Mouse (Mus musculus) adrenal gland, postnatal 14 days (tissue): ENCODE measurements at regions not wholly inside any gene's neighbourhood (a gene's known extent, or its start where the extent isn't known, plus 50 kb on each side); places are given as distances from the start of the nearest gene placed in this dataset.

ENCODE experiments used
- DNase-seq: peaks from one replicate; pipeline ENCODE4 v3.0.0; 2021; ENCODE audit warnings: mixed read lengths

DNA sequence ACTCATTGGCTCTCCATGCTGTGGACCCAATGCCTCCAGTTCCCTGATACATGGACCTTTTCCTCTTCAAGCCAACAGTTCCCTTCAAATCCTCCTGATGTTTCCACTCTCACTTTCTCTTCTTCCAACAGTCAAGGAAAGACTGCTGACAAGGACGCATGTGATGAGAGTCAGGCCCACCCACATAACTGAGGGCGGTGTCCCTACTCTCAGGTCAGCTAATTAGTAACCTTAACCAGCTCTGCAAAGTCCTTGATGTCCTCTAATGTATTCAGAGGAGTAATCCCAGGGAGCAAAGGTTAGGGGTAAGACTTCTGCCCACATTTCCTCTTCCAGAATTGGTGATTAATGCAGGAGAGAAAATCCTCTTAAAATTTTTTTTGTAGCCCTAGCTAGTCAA lies 139.7 kb downstream of the Ackr3 start:
- no peak for DNase-seq

DNA sequence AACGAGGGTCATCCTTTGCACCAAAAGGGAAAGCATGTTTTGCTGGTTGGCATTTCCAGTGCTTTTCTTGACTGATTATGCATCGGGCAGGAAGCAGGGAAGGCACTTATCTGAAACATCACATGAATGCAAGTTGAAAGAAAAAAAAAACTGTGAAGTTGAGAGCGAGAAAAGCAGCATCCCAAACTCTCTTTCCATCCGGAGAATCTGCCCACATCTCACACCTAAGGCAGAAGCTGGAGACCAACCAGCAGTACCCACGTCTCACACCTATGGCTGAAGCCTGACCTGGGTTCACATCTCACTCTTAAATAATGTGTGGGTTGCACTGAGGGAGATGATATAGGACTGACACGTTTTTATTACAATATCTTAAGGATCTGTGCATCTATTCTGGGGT lies 143.3 kb downstream of the Ackr3 start:
- no peak for DNase-seq

DNA sequence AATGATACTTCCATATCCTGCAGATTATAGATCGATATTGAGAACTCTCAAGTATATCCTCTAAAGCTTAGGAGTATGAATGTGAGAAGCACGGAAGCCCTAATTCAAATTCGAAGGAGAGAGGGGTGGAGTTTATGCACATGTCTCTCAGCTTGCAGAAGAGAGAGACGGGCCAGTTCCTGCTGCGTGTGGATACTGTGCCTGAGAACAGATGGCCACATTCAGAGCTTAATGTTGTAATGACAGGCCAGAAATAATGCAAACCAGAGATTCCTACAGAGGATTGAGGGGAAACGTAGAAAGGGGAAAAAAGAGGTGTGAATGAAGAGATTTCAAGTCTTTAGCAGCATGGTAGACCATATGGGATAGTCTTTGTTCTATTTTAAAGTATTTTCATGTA lies 145.8 kb downstream of the Ackr3 start:
- no peak for DNase-seq

DNA sequence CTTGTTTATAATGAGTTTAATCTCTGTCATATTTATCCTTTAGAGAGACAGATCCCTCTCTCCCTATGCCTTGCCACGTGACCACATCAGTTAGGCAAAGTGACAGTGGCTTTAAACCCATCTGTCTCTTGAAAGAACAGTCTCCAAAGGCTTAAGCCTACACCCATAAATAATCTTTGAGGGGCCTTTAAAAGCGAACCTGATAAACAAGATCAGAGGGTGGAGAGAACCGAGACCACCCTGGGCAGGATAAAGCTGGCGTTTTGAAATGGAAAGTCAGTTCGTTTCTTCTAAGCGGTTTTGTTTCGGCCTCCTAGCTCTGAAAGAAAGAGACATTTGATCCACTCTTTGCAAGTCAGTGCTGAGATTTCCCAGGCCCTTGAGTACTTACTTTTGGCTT lies 149.5 kb downstream of the Ackr3 start:
- no peak for DNase-seq

DNA sequence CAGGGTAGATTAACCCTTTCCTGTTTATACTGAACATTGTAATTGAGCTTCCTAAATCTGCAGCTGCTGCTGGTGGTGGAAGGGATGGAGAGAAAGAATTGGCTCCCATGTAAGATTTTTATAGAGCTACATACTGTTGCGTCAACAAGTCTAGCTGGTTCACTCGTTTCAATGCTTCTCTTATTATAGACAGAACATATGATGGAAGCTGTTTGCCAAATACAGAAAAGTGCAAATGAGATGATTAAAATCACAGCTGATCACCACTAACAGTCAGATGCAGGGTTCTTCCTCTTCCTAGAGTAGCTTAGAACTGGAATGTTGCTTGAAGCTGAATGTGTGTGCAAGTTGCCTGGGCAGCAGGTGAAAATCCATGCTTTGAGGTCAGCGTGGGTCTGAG lies 152.8 kb downstream of the Ackr3 start:
- DNase-seq, result no peak

DNA sequence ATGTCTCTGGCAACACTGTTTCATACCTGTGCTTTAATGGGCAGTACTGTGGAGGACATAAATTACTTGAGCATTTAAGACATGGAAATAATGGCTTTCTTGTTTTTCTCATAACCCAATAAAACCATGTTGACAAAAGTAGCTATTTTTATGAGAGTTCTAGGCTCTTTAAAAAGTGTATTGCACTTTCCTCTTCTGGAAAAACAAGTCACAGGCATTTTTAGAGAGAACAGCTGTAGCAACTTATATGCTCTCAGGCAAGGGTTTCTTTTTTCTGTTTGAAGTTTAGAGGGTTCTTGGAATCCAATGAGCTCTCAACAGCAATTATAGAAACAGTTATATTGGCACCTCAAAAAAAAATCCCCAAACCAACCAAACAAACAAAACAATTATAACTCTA lies 153.6 kb downstream of the Ackr3 start:
- no peak for DNase-seq

DNA sequence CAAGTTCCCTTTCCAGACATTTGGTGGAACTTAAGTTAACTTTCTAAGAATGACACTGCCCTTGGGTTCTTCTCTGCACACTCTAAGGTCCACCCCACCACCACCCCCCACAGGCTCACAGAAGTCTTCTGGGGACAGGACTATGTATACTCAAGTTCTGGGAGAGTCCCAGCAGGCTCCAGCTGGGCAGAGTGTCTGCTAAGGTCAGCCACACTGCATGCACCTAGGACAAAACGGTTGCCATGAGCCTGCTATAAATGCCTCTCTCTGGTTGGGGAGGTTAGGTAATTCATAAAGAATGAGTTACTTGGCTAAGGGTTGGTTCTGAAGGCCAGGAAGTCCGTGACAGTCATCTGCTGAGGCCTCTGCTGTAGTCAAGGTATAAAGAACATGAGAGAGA lies 155.2 kb downstream of the Ackr3 start:
- no peak for DNase-seq

DNA sequence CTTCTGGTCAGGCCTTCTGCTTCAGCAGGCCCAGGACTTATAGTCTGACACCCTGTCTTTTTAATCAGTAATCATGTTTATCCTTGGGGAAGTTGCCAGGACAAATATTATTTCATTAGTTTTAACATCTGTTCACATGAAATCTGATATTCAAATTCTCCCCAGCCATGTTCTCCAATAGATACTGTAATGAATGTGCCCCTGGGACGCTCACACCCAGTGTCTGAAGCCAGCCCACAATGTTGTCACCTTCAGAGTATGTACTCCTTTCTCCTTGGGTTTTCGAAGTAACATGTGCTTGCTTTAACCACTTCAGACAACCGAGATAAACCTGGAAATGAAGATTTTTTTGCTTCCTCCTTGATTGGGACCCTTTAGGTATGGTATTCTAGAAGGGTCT lies 156.3 kb downstream of the Ackr3 start:
- DNase-seq, result no peak

DNA sequence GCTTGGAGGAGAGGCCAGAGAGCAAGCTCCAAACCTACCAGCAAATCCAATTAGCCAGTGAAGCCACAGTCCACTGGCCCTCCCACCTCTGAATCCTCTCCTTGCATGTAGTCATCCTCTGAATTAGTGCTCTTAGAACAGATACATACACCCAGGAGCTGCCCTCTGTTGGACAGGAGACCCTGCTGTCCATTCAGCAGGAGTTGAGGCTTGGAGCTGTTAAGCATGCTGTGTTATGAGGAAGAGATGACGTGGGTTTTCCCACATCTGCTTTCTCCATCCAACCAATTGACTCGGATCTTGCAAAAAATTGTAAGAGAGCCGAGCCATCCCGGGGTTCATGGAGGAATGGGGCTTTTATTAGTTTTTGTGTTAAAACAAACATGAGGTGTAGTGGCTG lies 160.7 kb downstream of the Ackr3 start:
- DNase-seq, result no peak

DNA sequence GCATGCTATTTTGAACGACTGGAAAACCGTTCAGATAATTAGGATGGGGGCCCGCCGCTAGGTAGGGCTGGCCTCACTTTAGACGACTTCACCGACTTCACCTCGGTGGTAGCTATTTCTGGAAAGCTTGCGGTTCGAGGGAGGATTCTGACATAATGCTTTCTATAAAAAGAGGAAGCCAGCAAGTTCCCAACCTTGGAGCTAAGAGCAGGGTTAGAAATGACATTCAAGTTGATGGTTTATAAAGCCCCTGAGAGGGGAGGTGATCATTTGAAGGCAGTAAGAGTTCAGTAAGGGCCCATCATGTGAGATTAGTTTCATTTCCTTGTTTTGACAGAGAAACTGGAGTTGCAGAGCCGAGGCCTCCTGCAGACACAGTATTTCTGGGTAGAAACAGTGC lies 164.8 kb downstream of the Ackr3 start:
- no peak for DNase-seq

DNA sequence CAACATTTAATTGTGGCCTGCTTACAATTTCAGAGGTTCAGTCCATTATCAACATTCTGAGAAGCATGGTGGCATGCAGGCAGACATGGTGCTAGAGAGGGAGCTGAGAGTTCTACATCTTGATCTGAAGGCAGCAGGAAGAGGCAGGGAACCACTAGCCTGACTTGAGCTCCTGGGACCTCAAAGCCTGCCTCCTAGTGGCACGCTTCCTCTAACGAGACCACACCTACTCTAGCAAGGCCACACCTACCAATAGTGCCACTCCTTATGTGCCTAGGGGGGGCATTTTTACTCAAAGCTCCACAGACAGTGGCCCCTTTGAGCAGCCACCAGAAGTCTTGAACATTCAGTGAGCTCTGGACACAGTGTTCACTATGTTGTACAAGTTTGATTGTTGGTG lies 165.5 kb downstream of the Ackr3 start:
- DNase-seq, result peak; percentile 25

DNA sequence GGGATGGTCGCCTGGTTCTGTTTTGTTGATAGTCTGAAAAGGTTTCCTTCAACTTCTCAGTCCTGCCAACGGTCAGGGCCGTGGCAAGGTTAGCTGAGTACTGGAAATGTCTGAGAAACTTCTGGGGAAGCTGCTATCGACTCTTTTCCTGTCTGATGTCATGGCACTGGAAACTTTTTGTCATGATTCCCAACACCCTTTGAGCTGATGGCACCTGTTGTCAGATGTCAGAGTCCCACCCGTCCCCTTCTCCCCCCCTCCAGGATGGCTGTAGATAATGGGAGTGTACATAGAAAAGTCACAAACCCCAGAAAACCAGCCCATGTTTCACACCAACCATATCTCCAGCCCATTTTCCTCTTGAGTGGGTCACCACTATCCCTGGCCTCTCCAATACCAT lies 167.0 kb downstream of the Ackr3 start:
- no peak for DNase-seq

DNA sequence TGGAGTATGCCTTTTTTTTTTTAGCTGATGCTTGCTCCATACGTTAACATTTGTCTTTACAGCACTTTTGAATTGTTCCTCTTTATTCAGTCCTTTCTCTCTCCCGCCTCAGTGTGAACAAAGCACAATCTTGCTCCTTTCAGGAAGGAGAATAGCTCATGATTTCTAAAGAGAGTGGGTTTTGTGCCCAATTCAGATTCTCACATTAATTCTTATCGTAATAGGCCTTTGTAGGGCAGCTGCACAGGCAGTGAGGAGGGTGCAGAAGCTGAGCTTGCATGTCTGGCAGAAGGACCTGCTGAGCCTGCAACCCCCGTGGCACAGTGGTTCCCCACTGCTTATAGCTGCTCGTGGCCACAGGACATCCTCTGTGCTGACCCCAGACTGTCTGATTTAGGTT lies 169.2 kb downstream of the Ackr3 start:
- no peak for DNase-seq

DNA sequence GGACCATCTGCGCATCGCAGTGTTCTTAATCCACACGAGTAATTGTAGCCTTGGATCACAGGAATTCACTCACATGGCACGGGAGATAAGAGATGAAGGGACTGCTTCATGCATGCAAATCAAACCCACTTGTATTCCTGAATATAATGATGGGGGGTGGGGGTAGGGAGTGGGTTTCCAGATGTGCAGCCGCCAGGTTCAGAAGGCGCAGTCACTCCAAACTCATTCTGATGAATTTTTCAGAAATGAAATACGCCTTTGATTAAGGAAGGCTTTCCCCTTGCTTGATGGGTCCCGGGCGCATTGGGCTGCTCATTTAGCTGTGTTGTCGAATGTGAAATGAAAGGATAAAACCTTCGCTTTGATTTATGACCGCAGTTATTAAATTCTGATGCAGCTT lies 170.7 kb downstream of the Ackr3 start:
- no peak for DNase-seq

DNA sequence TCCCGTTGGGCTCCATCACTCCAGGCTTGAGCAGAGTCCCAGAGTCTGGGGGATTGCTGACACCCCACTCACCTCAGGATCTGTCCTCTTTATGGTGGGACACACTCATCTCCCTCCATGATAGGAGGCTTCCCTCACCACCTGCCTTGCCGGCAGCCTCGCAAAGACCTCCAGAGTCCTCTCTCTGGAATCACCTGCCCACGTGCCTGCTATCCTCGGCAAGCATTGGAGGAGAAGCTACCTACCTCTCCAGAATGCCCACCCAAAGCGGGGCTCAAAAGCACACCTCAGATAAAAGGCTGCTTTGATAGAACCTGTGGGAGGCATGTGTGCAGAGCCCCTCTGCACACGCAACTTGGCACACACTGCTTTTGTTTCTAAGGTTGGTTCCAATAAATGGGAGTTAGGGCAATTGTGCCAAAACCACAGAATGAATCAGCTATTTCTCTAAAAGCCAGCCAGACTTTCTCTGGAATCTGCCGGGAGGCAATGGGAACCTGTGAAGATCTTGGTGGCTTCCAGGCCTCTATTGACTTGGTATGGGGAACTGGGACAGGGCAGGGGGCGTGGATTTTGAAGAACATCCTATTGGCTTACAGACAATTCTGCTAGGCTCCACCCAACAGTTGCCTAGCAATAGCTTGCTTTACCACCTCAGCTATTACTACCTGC lies 176.4 kb downstream of the Ackr3 start:
- no peak for DNase-seq

DNA sequence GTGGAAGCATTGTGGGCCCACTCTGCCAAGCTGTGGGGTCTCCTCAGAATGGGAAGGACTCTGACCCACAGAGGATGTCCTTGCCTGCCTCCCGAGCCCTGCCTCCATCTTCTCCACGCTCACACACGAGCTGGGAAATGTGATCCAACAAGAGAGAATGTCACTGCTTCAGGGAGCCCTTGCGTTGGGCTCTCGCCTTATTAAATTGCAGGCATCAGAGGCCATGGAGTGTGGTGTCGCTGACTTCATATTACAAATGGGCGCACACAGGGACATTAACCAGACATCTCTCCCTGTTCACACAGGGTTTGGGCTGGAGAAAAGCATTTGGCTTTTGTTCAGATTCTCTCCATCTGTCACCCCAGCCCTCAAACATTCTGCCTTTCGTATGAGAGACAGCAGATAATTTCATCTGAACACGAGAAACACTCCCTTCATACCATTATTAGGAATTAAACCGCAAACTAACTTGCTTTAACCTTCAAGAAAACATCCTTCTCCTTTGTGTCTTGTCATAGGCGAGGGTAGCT lies 179.2 kb downstream of the Ackr3 start:
- no peak for DNase-seq

DNA sequence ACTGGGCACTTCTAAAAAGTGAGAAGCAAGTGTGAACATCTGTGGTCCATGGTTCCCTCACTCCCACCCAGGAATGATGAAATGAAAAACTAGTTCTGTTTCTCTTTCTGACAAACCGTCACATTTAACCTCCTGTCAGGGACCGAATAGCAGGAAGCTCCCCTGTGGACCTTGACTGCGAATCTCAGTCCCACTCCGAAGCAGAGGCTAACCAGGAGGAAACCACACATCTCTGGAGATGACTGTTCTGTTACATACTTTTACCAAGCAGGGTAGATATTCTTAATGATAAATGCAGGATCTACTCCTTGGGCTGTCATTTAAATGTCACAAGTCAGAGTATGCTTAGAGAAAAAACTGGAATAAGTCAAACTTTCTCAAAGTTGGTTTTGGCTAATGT lies 181.2 kb downstream of the Ackr3 start:
- DNase-seq, result no peak

DNA sequence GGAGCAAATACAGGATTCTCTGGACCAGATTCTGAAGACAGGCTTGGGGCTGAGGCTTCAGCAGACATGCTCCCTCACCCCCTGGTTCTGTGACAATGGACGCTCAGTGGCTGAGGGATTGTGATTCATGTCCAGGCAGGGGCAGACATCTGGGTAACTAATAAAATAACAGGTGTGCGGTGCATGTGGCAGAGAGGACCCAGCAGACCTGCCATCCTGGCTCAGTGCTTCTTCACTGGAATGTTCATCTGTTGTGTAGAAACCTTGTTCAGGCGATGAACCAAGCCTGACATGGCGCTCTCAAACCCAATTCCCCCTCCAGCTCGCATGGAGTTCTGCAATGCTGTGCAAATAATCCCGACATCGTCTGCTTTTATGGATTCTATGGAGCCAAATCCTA lies 183.0 kb downstream of the Ackr3 start:
- DNase-seq, result no peak

DNA sequence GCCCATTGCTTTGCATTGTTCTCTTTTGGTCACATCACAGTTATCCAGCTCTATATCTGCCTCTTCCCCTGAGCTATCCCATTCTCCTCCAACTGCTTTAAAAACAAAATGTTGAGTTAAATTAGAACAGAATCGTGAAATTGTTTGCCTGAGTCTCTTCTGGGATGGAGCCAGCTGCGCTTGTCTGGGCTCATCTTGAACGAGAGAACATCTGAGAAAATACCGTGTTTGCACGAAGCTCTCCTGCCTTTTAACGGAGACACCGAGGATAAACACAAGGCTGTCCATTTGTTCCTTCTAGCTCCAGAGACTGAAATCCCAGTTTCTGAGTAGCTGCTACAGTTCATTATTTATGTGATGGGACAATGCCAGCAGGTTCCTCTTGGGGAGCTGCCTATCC lies 186.6 kb downstream of the Ackr3 start:
- DNase-seq, result no peak

DNA sequence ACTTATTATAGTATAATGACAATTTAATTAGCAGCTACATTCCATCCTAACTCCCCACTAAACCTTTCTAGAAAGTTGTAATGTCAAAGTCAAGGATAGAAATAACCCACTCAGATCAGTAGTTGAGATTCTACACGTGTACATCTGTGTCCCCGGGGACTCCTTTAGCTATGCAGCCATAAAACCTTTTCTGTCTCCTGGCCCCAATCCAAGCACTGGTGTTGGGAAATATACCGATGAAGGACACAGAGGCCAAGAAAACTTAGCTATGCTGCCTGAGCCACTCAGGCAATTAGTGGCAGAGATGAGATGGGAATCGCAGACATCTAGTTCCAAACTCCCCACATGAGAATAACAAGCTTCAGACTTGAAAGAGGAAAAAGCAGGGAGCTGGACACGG lies 190.1 kb downstream of the Ackr3 start:
- peak; percentile 72 for DNase-seq

DNA sequence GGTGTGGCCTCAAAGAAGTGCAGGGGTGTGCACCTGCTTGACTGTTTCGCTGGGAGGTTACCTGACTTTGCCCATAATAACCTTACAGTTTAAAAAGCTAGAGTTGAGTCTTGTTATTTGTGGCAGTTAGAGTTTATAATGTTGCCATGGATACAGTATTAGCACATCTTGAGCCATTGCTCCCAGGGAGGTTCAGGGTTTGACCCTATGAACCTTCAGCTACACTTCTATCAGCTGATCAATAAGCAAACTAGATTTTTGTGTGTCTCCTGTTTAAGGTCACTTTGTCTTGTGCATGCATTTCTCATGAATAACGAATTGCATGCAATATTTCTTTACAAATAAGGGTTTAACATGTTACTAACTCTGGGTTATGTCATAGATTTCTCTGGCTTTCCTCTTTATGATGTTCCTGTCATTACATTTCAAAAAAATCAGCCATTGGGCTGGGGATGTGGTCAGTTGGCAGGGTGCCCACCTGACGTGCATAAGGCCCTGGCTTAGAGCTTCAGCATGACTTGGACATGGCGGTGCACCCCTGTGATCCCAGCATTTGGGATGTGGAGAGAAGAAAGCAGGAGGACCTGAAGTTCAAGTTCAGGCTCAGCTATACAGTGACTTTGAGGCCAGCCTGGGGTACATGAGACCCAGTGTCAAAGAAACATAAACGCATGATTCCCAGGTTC lies 191.7 kb downstream of the Ackr3 start:
- no peak for DNase-seq

DNA sequence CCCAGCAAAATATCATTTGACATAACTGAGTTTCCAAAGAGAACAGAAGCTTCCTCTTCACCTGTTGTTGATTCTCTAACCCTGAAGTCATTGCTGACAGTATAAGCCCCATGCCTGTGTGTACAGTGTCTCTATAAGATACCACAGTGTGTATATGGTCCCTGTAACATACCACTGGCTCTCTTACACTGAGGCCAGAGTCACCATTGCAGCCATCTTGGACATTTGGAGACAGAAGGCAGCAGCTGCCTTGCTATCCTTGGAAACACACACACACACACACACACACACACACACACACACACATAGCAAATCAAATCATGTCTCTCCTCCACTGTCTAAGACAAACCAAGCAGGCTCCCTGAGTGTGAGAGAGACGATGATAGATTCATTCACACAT lies 192.9 kb downstream of the Ackr3 start:
- no peak for DNase-seq

DNA sequence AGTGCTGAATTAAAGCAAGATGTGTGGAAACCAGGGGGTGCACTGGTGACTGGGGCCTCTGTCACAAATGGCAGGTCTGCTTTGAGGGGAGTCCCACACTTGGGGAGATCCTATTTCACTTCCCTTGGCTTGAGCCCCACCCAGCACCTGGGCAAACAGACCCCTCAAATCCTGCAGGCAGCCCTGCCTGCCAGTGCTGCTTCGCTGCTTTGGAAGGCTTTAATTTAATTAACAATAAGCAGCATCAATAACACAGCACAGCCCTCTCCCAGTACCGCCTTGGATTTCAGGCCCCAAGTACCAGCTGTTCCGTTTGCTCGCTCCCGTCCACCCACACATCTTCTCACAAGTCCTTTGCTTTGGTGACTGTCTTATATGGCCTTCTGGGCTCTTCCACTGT lies 193.6 kb downstream of the Ackr3 start:
- no peak for DNase-seq

DNA sequence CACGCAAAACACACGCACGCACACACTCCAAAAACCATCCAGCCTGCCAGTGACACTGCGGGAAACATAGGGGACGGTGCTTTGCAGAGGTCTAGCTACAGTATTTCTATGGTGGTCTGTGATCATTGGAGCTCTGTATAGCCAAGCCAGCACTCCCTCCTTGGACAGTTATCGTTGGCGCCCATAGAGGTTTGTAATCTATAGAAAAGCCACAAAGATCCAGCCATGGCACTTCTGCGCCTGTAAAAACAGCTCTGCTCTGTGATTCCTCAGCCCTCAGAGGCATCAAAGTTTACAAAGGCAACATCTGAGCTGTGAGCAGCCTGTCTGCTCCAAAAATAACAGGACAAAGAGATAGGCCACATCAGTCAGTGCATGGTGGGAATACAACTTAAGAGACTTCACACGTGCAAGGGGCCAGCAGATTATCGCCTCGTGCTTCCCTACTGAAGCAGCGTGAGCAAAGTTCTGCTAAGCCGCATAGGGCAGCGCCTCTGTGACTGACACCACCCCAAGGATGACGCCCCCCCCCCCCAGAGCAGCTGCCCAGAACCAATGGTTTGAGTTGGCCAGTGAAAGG lies 194.7 kb downstream of the Ackr3 start:
- DNase-seq, result no peak
